Mouse (Mus musculus): ENCODE measurements around the gene Unc79.

Unc79 gene

GRCm38 (mm10) chr12:103128914-103129313, 180.3 kb downstream of the Unc79 start:
- DNase-seq (ENCODE audit: low read depth) = no peak

GRCm38 (mm10) chr12:103129395-103130248, 181.0 kb downstream of the Unc79 start:
- DNase-seq (ENCODE audit: low read depth) = no peak

GRCm38 (mm10) chr12:103131419-103131818, 182.8 kb downstream of the Unc79 start:
- no peak for DNase-seq (ENCODE audit: low read depth)

GRCm38 (mm10) chr12:103142550-103143010, 193.9 kb downstream of the Unc79 start:
- DNase-seq (ENCODE audit: low read depth) = peak; percentile 6

DNA sequence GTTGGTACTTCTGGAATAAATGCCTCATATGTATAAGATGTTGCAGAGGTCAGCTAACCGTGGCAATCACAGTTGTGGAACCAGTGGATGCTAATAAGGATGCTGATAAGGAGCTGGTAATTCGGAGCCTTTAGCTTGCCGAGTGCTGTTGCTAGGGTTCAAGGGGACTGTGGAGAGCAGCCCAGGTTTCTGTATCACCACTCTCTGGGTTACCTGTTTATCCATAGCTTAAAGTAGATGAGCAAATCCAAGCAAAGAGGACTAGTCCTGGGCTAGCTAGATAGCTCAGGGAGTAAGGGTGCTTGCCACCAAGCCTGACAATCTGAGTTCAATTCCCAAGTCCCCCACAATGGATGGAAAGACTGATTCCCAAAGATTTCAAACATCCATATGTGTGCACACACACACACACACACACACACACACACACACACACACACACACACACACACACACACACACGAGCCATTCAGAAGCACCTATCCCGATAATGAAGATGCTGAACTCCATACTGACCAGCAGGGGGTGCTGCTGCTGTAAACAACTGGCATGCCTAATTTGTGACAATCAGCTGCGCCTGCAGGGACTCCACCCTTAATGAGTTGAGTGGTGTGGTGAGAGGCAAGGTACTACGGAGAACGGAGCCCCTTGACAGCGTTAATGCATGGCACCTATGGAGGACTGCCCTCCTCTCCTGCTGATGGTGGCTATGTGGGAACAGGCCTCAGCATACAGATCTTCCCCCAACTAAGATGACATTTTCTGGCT, 195.3 kb downstream of the Unc79 start:
- peak; percentile 1 for DNase-seq (ENCODE audit: low read depth)

GRCm38 (mm10) chr12:103150247-103150646, 201.6 kb downstream of the Unc79 start:
- DNase-seq (ENCODE audit: low read depth) = no peak

DNA sequence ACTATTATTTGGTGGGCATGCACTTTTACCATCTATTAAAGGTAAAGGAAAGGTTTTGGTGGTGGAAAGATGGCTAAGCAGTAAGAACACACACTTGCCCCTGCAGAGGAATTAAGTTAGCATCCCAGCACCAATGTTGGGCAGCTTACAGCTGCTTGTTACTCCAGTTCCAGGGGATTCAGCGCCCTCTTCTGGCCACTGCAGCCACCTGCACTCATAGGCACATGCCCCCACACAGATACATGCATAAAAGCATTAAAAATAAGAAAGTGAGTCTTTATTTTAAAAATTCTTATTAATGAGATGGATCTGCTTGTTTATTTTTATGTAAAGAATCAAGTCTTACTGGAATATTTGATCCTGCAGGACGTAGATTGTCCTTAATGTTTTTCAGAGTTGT, 206.3 kb downstream of the Unc79 start:
- no peak for DNase-seq (ENCODE audit: low read depth)

DNA sequence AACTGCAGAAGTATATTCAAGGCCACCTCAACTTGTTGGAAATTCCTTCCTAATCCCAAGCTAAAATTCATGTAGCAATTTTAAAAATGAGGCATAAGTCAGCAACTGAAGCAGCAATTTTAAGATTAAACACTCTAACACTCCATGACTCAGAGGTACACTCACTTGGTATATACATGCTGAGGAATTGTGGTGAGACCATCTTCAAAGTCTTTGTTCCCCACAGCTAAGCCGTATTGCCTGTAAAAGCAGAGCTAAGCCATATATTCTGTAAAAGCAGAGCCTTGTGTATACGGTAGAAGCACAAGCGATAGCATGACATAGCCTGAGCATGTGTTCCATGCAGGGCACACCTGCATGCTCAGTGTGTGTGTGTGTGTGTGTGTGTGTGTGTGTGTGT, 206.7 kb downstream of the Unc79 start:
- no peak for DNase-seq (ENCODE audit: low read depth)

GRCm38 (mm10) chr12:103157129-103157910, 208.7 kb downstream of the Unc79 start:
- no peak for DNase-seq (ENCODE audit: low read depth)

- no peak for DNase-seq (ENCODE audit: low read depth)
These were observed 210.4 kb downstream of the Unc79 start for GRCm38 (mm10) chr12:103159016-103159415.

GRCm38 (mm10) chr12:103160721-103161120, 212.1 kb downstream of the Unc79 start:
- no peak for DNase-seq (ENCODE audit: low read depth)

DNA sequence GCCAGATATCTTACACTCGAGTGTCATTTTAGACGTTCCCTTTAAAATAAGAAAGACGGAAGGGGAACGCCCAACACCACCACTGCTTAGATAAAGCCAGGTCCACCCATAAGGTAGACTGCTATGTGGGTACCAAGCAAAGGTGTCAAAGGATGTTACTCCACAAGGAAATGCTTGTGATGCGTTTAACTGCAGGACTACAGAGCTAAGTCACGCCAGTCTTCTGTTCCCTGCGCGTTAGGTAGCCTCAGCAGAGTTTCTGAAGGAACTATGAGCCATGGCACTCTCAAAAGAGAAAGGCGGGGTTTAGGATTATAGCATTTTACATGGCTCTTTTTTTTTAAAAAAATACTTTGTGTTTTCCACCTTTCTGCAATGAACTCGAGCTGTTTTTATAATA, 214.9 kb downstream of the Unc79 start:
- no peak for DNase-seq (ENCODE audit: low read depth)

- DNase-seq (ENCODE audit: low read depth) = no peak
These were observed 215.7 kb downstream of the Unc79 start for GRCm38 (mm10) chr12:103164101-103165030.

DNA sequence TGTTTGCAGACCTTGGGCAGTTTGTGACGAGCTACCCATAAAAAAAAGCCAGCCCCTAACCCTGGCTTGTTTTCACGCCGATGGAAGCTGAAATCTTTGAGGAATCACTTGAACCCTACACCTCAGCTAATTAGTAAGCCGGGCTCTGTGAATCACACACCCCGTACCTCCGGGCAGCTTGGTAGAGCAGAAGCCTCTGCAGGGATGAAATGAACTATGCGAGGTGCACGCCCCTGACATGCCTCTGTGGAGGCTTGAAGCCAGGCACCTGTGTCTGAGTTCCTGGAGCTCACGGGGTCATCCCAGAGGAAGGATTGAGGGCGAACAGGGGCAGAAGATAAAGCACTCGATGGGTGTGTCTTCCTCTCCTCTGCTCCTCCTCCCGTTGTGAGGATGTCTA, 220.2 kb downstream of the Unc79 start:
- DNase-seq (ENCODE audit: low read depth) = no peak

DNA sequence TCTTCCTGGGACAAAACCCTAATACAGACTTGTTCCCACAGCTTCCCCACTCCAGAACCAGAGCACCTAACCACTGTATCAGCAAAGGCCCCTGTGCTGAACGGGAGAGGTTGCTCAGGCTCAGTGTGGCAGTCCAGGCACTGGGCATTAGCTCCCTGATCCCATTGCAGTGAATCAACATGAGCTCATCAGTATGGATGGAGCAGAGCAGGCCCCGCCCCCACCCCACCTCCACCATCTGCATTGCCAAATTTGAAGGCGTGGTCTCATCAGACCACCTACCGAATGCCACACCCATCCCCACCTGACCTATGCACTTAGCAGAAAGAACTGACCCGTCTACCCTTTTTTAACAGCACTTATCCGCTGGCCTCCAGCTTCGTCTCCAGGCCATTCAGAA, 234.4 kb downstream of the Unc79 start:
- no peak for DNase-seq (ENCODE audit: low read depth)

- DNase-seq (ENCODE audit: low read depth) = no peak
These were observed 238.4 kb downstream of the Unc79 start for GRCm38 (mm10) chr12:103187020-103187419.

DNA sequence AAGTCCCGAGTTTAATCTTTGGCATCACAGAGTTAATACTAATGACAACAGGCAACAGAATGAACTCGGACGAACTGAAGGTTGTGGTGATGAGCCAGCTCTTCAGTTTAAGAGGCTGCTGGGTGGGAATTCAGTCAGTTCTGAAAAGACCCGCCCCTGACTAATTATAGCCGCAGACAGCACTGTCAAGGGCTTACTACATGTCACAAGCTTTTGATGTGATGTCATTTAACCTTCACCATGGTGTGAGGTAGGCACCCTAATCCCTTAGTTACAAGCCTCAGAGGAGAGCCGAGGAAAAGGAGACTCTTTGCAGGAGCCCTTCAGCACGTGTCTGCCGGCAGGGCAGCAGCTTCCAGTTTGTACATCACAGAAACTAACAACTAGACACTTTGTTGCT, 239.6 kb downstream of the Unc79 start:
- DNase-seq (ENCODE audit: low read depth) = no peak

GRCm38 (mm10) chr12:103189771-103190170, 241.1 kb downstream of the Unc79 start:
- DNase-seq (ENCODE audit: low read depth) = no peak

DNA sequence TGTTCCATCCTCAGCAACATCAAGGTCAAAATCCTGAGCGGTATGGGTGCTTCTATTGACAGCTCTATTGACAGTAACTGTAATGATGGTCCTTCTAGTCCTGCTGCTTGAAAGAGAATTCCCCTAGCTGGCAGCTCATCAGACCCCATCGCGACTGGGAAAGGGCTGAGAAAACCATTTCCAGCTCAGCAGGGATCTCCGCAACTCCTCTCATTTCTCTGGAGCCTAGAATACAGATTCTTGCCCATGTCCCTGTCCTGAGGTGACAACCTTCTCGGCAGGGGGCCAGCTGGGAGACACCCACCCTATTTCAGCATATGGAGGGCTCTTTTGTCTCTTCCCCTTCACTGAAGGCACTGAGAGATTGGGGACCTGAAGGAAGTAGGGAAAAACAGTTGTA, 244.3 kb downstream of the Unc79 start:
- DNase-seq (ENCODE audit: low read depth) = no peak

DNA sequence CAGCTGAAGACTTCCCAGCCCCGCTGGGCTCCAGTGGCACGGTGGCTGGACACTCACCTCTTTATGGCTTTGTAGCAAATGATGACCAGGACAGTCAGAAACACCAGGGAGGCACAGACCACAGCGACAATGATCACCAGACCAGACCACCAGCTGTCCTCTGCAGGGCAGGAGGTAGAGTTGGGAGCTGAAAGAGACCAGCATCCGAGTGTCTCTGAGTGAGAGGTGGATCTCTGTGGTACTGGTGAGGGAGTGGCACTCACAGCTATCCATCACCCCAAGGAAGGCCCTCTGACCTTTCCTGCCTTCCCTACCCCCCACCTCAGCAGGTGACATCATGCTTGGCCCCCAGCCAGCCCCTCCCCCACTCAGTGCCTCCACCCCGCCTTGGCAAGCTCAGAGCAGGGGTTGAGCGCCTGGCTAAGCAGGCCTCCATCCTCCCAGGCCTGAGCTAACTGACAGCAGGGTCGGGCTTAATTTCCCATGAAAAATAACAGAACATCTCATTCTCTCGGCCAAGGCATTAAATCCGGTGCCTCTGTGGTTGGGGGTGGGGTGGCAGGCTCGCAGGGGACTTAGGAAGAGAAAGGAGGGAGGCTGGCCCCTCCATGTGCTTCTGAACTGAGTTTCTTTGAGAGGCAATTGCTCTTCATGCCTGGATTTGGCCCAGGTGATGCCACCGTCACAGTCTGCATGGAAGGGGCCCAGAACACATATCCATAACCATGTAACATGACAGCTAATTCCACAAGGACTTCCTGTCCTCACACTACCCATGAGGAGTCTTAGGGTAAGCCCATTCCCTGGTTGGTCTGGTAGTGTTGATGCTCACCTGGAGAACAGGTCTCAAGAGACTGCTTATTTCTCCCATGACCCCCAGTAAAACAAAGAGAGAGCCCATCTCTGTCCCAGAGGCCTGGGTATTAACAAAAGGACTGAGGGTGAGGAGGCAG, 254.2 kb downstream of the Unc79 start:
- DNase-seq (ENCODE audit: low read depth) = no peak

Measured in fibroblast of lung, adult 2 months (primary cell).